Mouse (Mus musculus) midbrain, postnatal 0 days (tissue): ENCODE measurements around the gene Duox2. TPM values are rescaled to one million over a fixed set of nuclear protein-coding genes. Genes with fewer than 3 reads are reported as not detected.
"Not testable (repeated sequence)": the region's sequence is repeated elsewhere in the genome, so short reads cannot be mapped to it uniquely, and the experiment has no call there.

Experiments
- ATAC-seq: fragments of 200-750 bp; cut with Nextera tagmentation; 2 replicates; pipeline ENCODE4 v1.8.0; 2017; ENCODE audit warnings: moderate number of reproducible peaks, mild to moderate bottlenecking, moderate TSS enrichment, moderate library complexity; ENCODE audit not compliant: low FRiP score
- DNase-seq: peaks from one replicate; pipeline ENCODE4 v3.0.0-alpha.2; 2015; ENCODE audit warnings: low spot score
- H3K27ac ChIP-seq: fragments of 300-500 bp; sonication (generic); 2 replicates; pipeline ENCODE4 v1.5.1; 2014; ENCODE audit warnings: low read depth, mild to moderate bottlenecking, low read length, mixed read lengths
- H3K27me3 ChIP-seq: fragments of 300-500 bp; sonication (generic); 2 replicates; pipeline ENCODE4 v1.6.1; 2014; ENCODE audit warnings: low read length, control low read depth, mixed read lengths; ENCODE audit not compliant: insufficient read depth
- H3K36me3 ChIP-seq: fragments of 300-500 bp; sonication (generic); 2 replicates; pipeline ENCODE4 v1.6.1; 2014; ENCODE audit warnings: low read length, control low read depth, mixed read lengths; ENCODE audit not compliant: insufficient read depth
- H3K4me1 ChIP-seq: fragments of 300-500 bp; sonication (generic); 2 replicates; pipeline ENCODE4 v1.6.1; 2014; ENCODE audit warnings: mild to moderate bottlenecking, control low read depth, antibody characterized with exemption, low read length, mixed read lengths; ENCODE audit not compliant: insufficient read depth
- H3K4me2 ChIP-seq: fragments of 300-500 bp; sonication (generic); 2 replicates; pipeline ENCODE4 v1.6.1; 2014; ENCODE audit warnings: low read depth, mild to moderate bottlenecking, low read length, mixed read lengths; ENCODE audit not compliant: poor library complexity, severe bottlenecking
- H3K4me3 ChIP-seq: fragments of 300-500 bp; sonication (generic); 2 replicates; pipeline ENCODE4 v1.5.1; 2014; ENCODE audit warnings: low read depth, mild to moderate bottlenecking, low read length, moderate library complexity
- H3K9ac ChIP-seq: fragments of 300-500 bp; sonication (generic); replicated peaks from 2 replicates; pipeline ENCODE4 v1.6.1; 2014; ENCODE audit warnings: mild to moderate bottlenecking, low read length, moderate library complexity, mixed read lengths; ENCODE audit not compliant: poor library complexity, severe bottlenecking
- H3K9me3 ChIP-seq: fragments of 300-500 bp; sonication (generic); 2 replicates; pipeline ENCODE4 v1.6.1; 2016; ENCODE audit warnings: low read length, control low read depth
- CTCF ChIP-seq: IDR thresholded peaks from 2 replicates; pipeline ENCODE4 v1.5.1; 2016; ENCODE audit warnings: antibody characterized with exemption, mild to moderate bottlenecking
- WGBS: fragments of 180-500 bp; shearing (Covaris S2); extraction: QIAGEN DNeasy Blood & Tissue Kit; methylation state at CpG from one replicate; pipeline ENCODE4 v1.1.7; 2014; 5-methylcytosine and 5-hydroxymethylcytosine counted together
- polyA plus RNA-seq: library from polyadenylated mRNA; unstranded; fragments of >200 nt; fragmentation: Nextera tagmentation; extraction: Ambion mirVana; gene quantifications from 2 replicates; pipeline ENCODE4 v1.2.1, GENCODE M21; 2015
- total RNA-seq: library from RNA; depleted of rRNA; stranded (reverse); fragments of >200 nt; gene quantifications from 2 replicates; pipeline ENCODE4 v1.2.3, GENCODE M21; 2014; rRNA removed

Gene Duox2
- total RNA-seq (0.05 and 0.14 TPM in 2 replicates), polyA plus RNA-seq (0.09 and 0.17 TPM in 2 replicates)

- H3K27me3 ChIP-seq = peaks cover 62% of the 10 kb centered on the region
- no peaks in the 10 kb centered on the region for H3K36me3 ChIP-seq
- H3K4me1 ChIP-seq = peaks cover 20% of the 10 kb centered on the region
- peak within 1 kb of the TSS; percentile 48 for H3K4me2 ChIP-seq
- 1% methylated on average over 13 of the region's 13 CpGs for WGBS
- no peaks in the 10 kb centered on the region for H3K9me3 ChIP-seq
- TF ChIP-seq CTCF = no peak
- no peak within 1 kb of the TSS for H3K27ac ChIP-seq
- DNase-seq = no peak
- ATAC-seq = no peak
- H3K4me3 ChIP-seq = peak within 1 kb of the TSS; percentile 27
- 0 out of 2 replicates have a peak within 1 kb of the TSS, but pooled peaks have one; percentile 24 for H3K9ac ChIP-seq
Measured at GRCm38 (mm10) chr2:122298096-122298499, at the start of gene Duox2. Gene Duox2, minus strand, starts transcription at chr2:122298449.

- ATAC-seq (no peak), DNase-seq (no peak)
- WGBS = 98% methylated on average over 3 of the region's 3 CpGs
- H3K4me3 ChIP-seq = no peak overlapping the region
- H3K9ac ChIP-seq = no peak overlapping the region
- H3K4me2 ChIP-seq = no peak overlapping the region
- H3K36me3 ChIP-seq = no peaks in the 10 kb centered on the region; the same call in 1 of the 2 replicates
- H3K4me1 ChIP-seq = peaks cover 20% of the 10 kb centered on the region
- H3K27ac ChIP-seq = no peak overlapping the region
- H3K9me3 ChIP-seq = no peaks in the 10 kb centered on the region
- no peak for TF ChIP-seq CTCF
- H3K27me3 ChIP-seq = no peaks in the 10 kb centered on the region
Measured at GRCm38 (mm10) chr2:122347257-122347656, 49.0 kb upstream of the Duox2 start.

- not testable (repeated sequence) for H3K4me2 ChIP-seq, H3K27me3 ChIP-seq, H3K27ac ChIP-seq, DNase-seq, H3K36me3 ChIP-seq, H3K4me3 ChIP-seq, H3K9me3 ChIP-seq, H3K9ac ChIP-seq, ATAC-seq
- H3K4me1 ChIP-seq = peaks cover 16% of the 10 kb centered on the region; the same call in 1 of the 2 replicates
- WGBS = 98% methylated on average over 6 of the region's 6 CpGs
Measured at GRCm38 (mm10) chr2:122346164-122346563, 47.9 kb upstream of the Duox2 start.

GRCm38 (mm10) chr2:122345106-122345893 is 47.1 kb upstream of the Duox2 start:
- H3K27ac ChIP-seq = no peak overlapping the region
- ATAC-seq = no peak
- H3K4me2 ChIP-seq = no peak overlapping the region
- WGBS = 83% methylated on average over 6 of the region's 6 CpGs
- H3K36me3 ChIP-seq = no peaks in the 10 kb centered on the region
- no peaks in the 10 kb centered on the region for H3K9me3 ChIP-seq
- TF ChIP-seq CTCF = peak; percentile 17; the same call in 1 of the 2 replicates
- H3K4me1 ChIP-seq = peaks cover 16% of the 10 kb centered on the region; the same call in 1 of the 2 replicates
- H3K4me3 ChIP-seq = no peak overlapping the region
- no peaks in the 10 kb centered on the region for H3K27me3 ChIP-seq
- no peak overlapping the region for H3K9ac ChIP-seq
- no peak for DNase-seq

GRCm38 (mm10) chr2:122337291-122337690 is 39.0 kb upstream of the Duox2 start:
- TF ChIP-seq CTCF = no peak
- peak overlapping the region; percentile 20 for H3K4me2 ChIP-seq
- 72% methylated on average over 21 of the region's 21 CpGs for WGBS
- ATAC-seq (no peak), DNase-seq (no peak)
- H3K9ac ChIP-seq = no peak overlapping the region
- no peaks in the 10 kb centered on the region for H3K36me3 ChIP-seq
- no peaks in the 10 kb centered on the region for H3K27me3 ChIP-seq
- no peaks in the 10 kb centered on the region for H3K9me3 ChIP-seq
- H3K27ac ChIP-seq = no peak overlapping the region
- no peaks in the 10 kb centered on the region for H3K4me1 ChIP-seq
- peak overlapping the region; percentile 9; the same call in 1 of the 2 replicates for H3K4me3 ChIP-seq

GRCm38 (mm10) chr2:122334170-122334569 is 35.9 kb upstream of the Duox2 start:
- H3K9ac ChIP-seq = no peak overlapping the region
- H3K4me3 ChIP-seq = no peak overlapping the region
- H3K36me3 ChIP-seq = no peaks in the 10 kb centered on the region
- H3K27ac ChIP-seq = no peak overlapping the region
- WGBS = 64% methylated on average over 3 of the region's 3 CpGs
- H3K4me1 ChIP-seq = no peaks in the 10 kb centered on the region
- H3K27me3 ChIP-seq = no peaks in the 10 kb centered on the region
- ATAC-seq (no peak; the same call in 1 of the 2 replicates), DNase-seq (no peak)
- H3K4me2 ChIP-seq = no peak overlapping the region
- TF ChIP-seq CTCF = no peak
- H3K9me3 ChIP-seq = no peaks in the 10 kb centered on the region
